In genomic region chr6:21655681-21656080, GRCm38 (mm10) we compare ENCODE assay signal across 27 mouse cellular contexts.
DNase-seq lines count a peak whose midpoint lies in the region; ATAC-seq and TF ChIP-seq lines count a peak whose summit lies in the region.
"Had no signal": no experiment of that assay in that cellular context is flagged by ENCODE, and none has a peak within 500 bp of the region (broad histone marks: within the 10 kb centered on the region; RNA-seq: fewer than 3 reads in every experiment).

No protein-coding gene starts in this region.

- H3K27me3 ChIP-seq in limb, embryonic 14.5 days (ENCODE audit: control insufficient read depth, insufficient read depth, low read length): no peaks in the 10 kb centered on the region
- H3K27me3 ChIP-seq in limb, embryonic 10.5 days (ENCODE audit: low read depth, poor library complexity, severe bottlenecking): no peaks in the 10 kb centered on the region
- H3K27me3 ChIP-seq: CH12.LX; embryonic facial prominence, embryonic 13.5 days; heart, embryonic 15.5 days; limb, embryonic 12.5 days; neural tube, embryonic 13.5 days had no signal

- no peak for ATAC-seq in limb, embryonic 14.5 days (ENCODE audit: low FRiP score, low read depth)
- ATAC-seq: activated CD4-positive, CD25-positive, alpha-beta regulatory T cell, adult 4 months; intestine, postnatal 0 days had no signal

- H3K4me1 ChIP-seq in limb, embryonic 14.5 days (ENCODE audit: control insufficient read depth, insufficient read depth, low read length): no peaks in the 10 kb centered on the region
- no peaks in the 10 kb centered on the region for H3K4me1 ChIP-seq in limb, embryonic 10.5 days
- H3K4me1 ChIP-seq: embryonic facial prominence, embryonic 13.5 days; heart, embryonic 10.5 days; heart, embryonic 15.5 days; limb, embryonic 12.5 days; neural tube, embryonic 13.5 days had no signal

- no peak overlapping the region for H3K27ac ChIP-seq in limb, embryonic 14.5 days (replicated peaks; ENCODE audit: low read depth, low read length)
- no peak overlapping the region for H3K27ac ChIP-seq in limb, embryonic 10.5 days
- H3K27ac ChIP-seq: embryonic facial prominence, embryonic 13.5 days; heart, embryonic 10.5 days; heart, embryonic 15.5 days; limb, embryonic 12.5 days; neural tube, embryonic 13.5 days had no signal

- no peak overlapping the region for H3K4me3 ChIP-seq in limb, embryonic 14.5 days (replicated peaks; ENCODE audit: low read length)
- H3K4me3 ChIP-seq in limb, embryonic 10.5 days: no peak overlapping the region
- H3K4me3 ChIP-seq: embryonic facial prominence, embryonic 13.5 days; erythroblast, embryonic 14.5 days; heart, embryonic 10.5 days; heart, embryonic 15.5 days; limb, embryonic 12.5 days; neural tube, embryonic 13.5 days had no signal

- no peak overlapping the region for H3K4me2 ChIP-seq in limb, embryonic 14.5 days (replicated peaks; ENCODE audit: low read depth, low read length, severe bottlenecking)
- H3K4me2 ChIP-seq: embryonic facial prominence, embryonic 13.5 days; heart, embryonic 15.5 days; limb, embryonic 12.5 days; liver, embryonic 11.5 days; midbrain, embryonic 11.5 days; neural tube, embryonic 13.5 days had no signal

- no peaks in the 10 kb centered on the region for H3K36me3 ChIP-seq in limb, embryonic 14.5 days (ENCODE audit: control insufficient read depth, insufficient read depth, low read length)
- H3K36me3 ChIP-seq in limb, embryonic 10.5 days: no peaks in the 10 kb centered on the region
- H3K36me3 ChIP-seq: embryonic facial prominence, embryonic 13.5 days; heart, embryonic 10.5 days; heart, embryonic 15.5 days; limb, embryonic 12.5 days; neural tube, embryonic 13.5 days had no signal

- H3K9ac ChIP-seq in limb, embryonic 14.5 days (ENCODE audit: low read depth, low read length, severe bottlenecking): no peak overlapping the region
- H3K9ac ChIP-seq: embryonic facial prominence, embryonic 13.5 days; heart, embryonic 15.5 days; limb, embryonic 12.5 days; neural tube, embryonic 13.5 days had no signal

- TF ChIP-seq POLR2A in limb, embryonic 14.5 days (IDR thresholded peaks at IDR 0.05; ENCODE audit: borderline replicate concordance, extremely low read depth, insufficient read depth, insufficient read length): no peak

- DNase-seq in cerebellum, adult 9-10 months: peak; percentile 25
- no peak for DNase-seq in cerebellum, postnatal 14 days
- peak; percentile 14 for DNase-seq in limb, embryonic 14.5 days (ENCODE audit: low spot score)
- DNase-seq in limb, embryonic 10.5 days (ENCODE audit: low spot score): no peak
- peak; percentile 58 for DNase-seq in brain, adult 2 months (ENCODE audit: low read depth, low spot score)
- DNase-seq in lung, postnatal 36 days: peak; percentile 2
- DNase-seq in spleen, postnatal 4 days (ENCODE audit: low spot score in 2 of 2): no peak
- DNase-seq: adrenal gland, adult 2 months; adrenal gland, postnatal 36 days; cerebellum, adult 2 months; embryo, embryonic 11 days; gastrocnemius, postnatal 25 days; heart, adult 11 months; kidney, adult 9 months; kidney, postnatal 14 days; thymus, postnatal 14 days had no signal

- H3K9me3 ChIP-seq in limb, embryonic 14.5 days (ENCODE audit: control insufficient read depth, low read length): no peaks in the 10 kb centered on the region
- no peaks in the 10 kb centered on the region for H3K9me3 ChIP-seq in limb, embryonic 10.5 days (replicated peaks)
- H3K9me3 ChIP-seq: embryonic facial prominence, embryonic 13.5 days; heart, embryonic 10.5 days; heart, embryonic 15.5 days; limb, embryonic 12.5 days; neural tube, embryonic 13.5 days had no signal

Comparison
In these comparisons a context has a peak if more than half of its experiments do, and no peak if none do; other contexts are left out.
1. DNase-seq: peak in cerebellum, adult 9-10 months (single experiment), limb, embryonic 14.5 days (single experiment), brain, adult 2 months (single experiment) and lung, postnatal 36 days (single experiment); none in cerebellum, postnatal 14 days (0 of 2), limb, embryonic 10.5 days (single experiment) and spleen, postnatal 4 days (0 of 2).